Mouse (Mus musculus) mammary gland, adult 2 months (tissue): ENCODE data around the gene Hmgb2. TPM values are rescaled to one million over a fixed set of nuclear protein-coding genes. Genes with fewer than 3 reads are reported as not detected.

Source experiments
- polyA plus RNA-seq: library from polyadenylated mRNA; depleted of rRNA; stranded (reverse); fragments of >200 nt; gene quantifications from 2 replicates; pipeline ENCODE4 v1.2.3, GENCODE M21; 2012; ENCODE audit warnings: low replicate concordance; rRNA removed

Hmgb2 gene
- 4.0 and 6.0 TPM in 2 replicates for polyA plus RNA-seq

GRCm38 (mm10) chr8:57511316-57512118 lies at the start of gene Hmgb2:
Gene Hmgb2 (plus strand): TSS chr8:57511907.

GRCm38 (mm10) chr8:57487441-57488155 lies 24.1 kb upstream of the Hmgb2 start, which contains the start of gene Sap30:
Gene Sap30 (minus strand): TSS chr8:57487860.

Other genes with a start within 250 kb of the Hmgb2 start
- not detected in 2 replicates for gene Hand2, start 190.9 kb upstream of the Hmgb2 start, polyA plus RNA-seq
- 0.26 TPM in 1 of 2 replicates, not detected in the other for gene Scrg1, start 56.0 kb upstream of the Hmgb2 start, polyA plus RNA-seq
- gene Sap30, start 24.0 kb upstream of the Hmgb2 start, polyA plus RNA-seq = 2.3 and 9.6 TPM in 2 replicates
- 1.5 and 4.8 TPM in 2 replicates for gene Galnt7, start 141.1 kb downstream of the Hmgb2 start, polyA plus RNA-seq